Mouse (Mus musculus) E14TG2a.4 (cell line): ENCODE data around the gene Olfr792.
A peak's percentile ranks its signal among the peaks of the same experiment; 100 is the strongest.

Source experiments
- H3K27me3 ChIP-seq: 2 replicates; pipeline ENCODE4 v1.6.1; 2014; ENCODE audit warnings: low read length, control low read depth; ENCODE audit not compliant: insufficient read depth
- H3K36me3 ChIP-seq: 2 replicates; pipeline ENCODE4 v1.6.1; 2014; ENCODE audit warnings: low read length, control low read depth; ENCODE audit not compliant: insufficient read depth
- H3K4me1 ChIP-seq: replicated peaks from 2 replicates; pipeline ENCODE4 v1.6.1; 2014; ENCODE audit warnings: low read depth, low read length, control low read depth
- H3K4me3 ChIP-seq: replicated peaks from 2 replicates; pipeline ENCODE4 v1.5.1; 2014; ENCODE audit warnings: mild to moderate bottlenecking, low read length
- H3K9me3 ChIP-seq: 2 replicates; pipeline ENCODE4 v1.6.1; 2014; ENCODE audit warnings: low read length, control low read depth
- CTCF ChIP-seq: conservative IDR thresholded peaks from 2 replicates; pipeline ENCODE4 v1.5.1; 2014; ENCODE audit warnings: low read length
- NANOG ChIP-seq: IDR thresholded peaks from 2 replicates; pipeline ENCODE4 v1.6.1; 2014; ENCODE audit warnings: borderline replicate concordance, low read length, mixed read lengths
- POU5F1 ChIP-seq: IDR thresholded peaks from 2 replicates; pipeline ENCODE4 v1.6.1; 2014; ENCODE audit warnings: low read length, borderline replicate concordance

Olfr792 gene

DNA sequence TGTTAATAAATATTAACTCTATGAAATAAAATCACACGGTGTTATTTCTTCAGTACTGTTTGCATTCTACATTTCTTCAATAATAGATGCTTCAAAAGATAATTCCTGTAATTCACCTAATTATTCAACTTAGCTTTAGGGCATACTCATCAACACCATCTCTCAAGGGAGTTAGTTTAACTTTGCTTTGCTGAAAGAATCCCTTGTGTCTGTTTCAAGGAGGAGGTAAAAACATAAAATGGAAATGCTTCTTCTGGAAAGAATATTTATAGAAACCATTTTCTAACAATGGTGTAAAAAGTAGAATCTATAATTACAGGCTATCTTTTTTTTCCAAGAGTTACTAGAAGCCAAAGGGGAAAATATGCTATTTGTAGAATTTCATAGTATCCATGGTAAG is at the start of gene Olfr792:
TSS of gene Olfr792 (plus strand) at position 301 of the 400 bp plus-strand sequence.
- no peak within 1 kb of the TSS for H3K4me3 ChIP-seq
- H3K9me3 ChIP-seq: peaks cover 15% of the 10 kb centered on the region
- H3K27me3 ChIP-seq: no peaks in the 10 kb centered on the region
- no peaks in the 10 kb centered on the region for H3K4me1 ChIP-seq
- H3K36me3 ChIP-seq: no peaks in the 10 kb centered on the region
- TF ChIP-seq CTCF (no peak), POU5F1 (no peak), NANOG (no peak)

- H3K4me1 ChIP-seq: no peaks in the 10 kb centered on the region
- no peaks in the 10 kb centered on the region for H3K27me3 ChIP-seq
- H3K4me3 ChIP-seq: no peak overlapping the region
- TF ChIP-seq CTCF: no peak
- TF ChIP-seq NANOG: no peak
- no peak for TF ChIP-seq POU5F1
- no peaks in the 10 kb centered on the region for H3K9me3 ChIP-seq
- no peaks in the 10 kb centered on the region for H3K36me3 ChIP-seq
These were observed 48.9 kb upstream of the Olfr792 start for GRCm38 (mm10) chr10:129490101-129490500.

GRCm38 (mm10) chr10:129498192-129498591 is 40.8 kb upstream of the Olfr792 start, which contains the start of gene Olfr790:
Gene Olfr790, plus strand, starts transcription at chr10:129498492.
- Histone ChIP-seq H3K27me3 (no peaks in the 10 kb centered on the region), H3K4me1 (no peaks in the 10 kb centered on the region), H3K9me3 (no peaks in the 10 kb centered on the region), H3K4me3 (no peak within 1 kb of the TSS), H3K36me3 (no peaks in the 10 kb centered on the region)
- no peak for TF ChIP-seq POU5F1
- TF ChIP-seq CTCF: no peak

DNA sequence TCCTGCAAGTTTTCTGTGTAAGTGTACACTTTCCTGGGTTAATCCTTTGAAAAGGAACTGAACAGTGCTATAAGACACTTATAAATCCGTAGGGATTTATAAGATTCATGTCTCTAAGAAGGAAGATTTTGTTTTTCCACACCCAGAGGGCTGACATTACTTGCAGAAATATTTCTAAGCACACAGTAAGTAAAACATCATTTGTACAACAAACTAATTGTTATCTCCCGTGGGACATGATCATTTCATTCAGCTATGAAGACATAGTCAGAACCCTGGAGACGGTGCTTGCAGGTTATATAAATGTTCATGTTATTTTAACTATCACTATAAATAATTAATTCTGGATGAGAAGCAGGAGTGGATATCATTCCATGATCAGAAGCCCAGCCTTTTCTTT is 17.5 kb upstream of the Olfr792 start, which contains the start of gene Olfr791:
TSS of gene Olfr791 (plus strand) at position 301 of the 400 bp plus-strand sequence.
- no peaks in the 10 kb centered on the region for H3K4me1 ChIP-seq
- no peaks in the 10 kb centered on the region for H3K27me3 ChIP-seq
- H3K4me3 ChIP-seq: no peak within 1 kb of the TSS
- TF ChIP-seq NANOG: no peak
- TF ChIP-seq POU5F1: no peak
- no peak for TF ChIP-seq CTCF
- H3K36me3 ChIP-seq: no peaks in the 10 kb centered on the region
- H3K9me3 ChIP-seq: no peaks in the 10 kb centered on the region

GRCm38 (mm10) chr10:129549354-129549753 is 10.4 kb downstream of the Olfr792 start:
- no peak for TF ChIP-seq NANOG
- no peak for TF ChIP-seq POU5F1
- peak; percentile 28; the same call in 1 of the 2 replicates for TF ChIP-seq CTCF
- Histone ChIP-seq H3K27me3 (no peaks in the 10 kb centered on the region), H3K4me3 (no peak overlapping the region), H3K4me1 (no peaks in the 10 kb centered on the region), H3K9me3 (peaks cover 17% of the 10 kb centered on the region), H3K36me3 (no peaks in the 10 kb centered on the region)

GRCm38 (mm10) chr10:129567355-129567754 is 28.4 kb downstream of the Olfr792 start, which contains the start of gene Olfr794:
Gene Olfr794, plus strand, starts transcription at chr10:129567655.
- Histone ChIP-seq H3K27me3 (no peaks in the 10 kb centered on the region), H3K4me3 (no peak within 1 kb of the TSS), H3K4me1 (no peaks in the 10 kb centered on the region), H3K9me3 (no peaks in the 10 kb centered on the region), H3K36me3 (no peaks in the 10 kb centered on the region)
- TF ChIP-seq NANOG: no peak
- no peak for TF ChIP-seq CTCF
- TF ChIP-seq POU5F1: no peak

GRCm38 (mm10) chr10:129577066-129577465 is 38.1 kb downstream of the Olfr792 start:
- Histone ChIP-seq H3K9me3 (no peaks in the 10 kb centered on the region), H3K4me1 (no peaks in the 10 kb centered on the region), H3K27me3 (no peaks in the 10 kb centered on the region), H3K36me3 (no peaks in the 10 kb centered on the region), H3K4me3 (no peak overlapping the region)
- TF ChIP-seq NANOG (no peak), CTCF (no peak), POU5F1 (no peak)
